Mouse (Mus musculus): ENCODE results near the gene Serinc5.

Gene Serinc5

GRCm38 (mm10) chr13:92706342-92707061 lies 95.6 kb downstream of the Serinc5 start:
- DNase-seq = no peak

GRCm38 (mm10) chr13:92707941-92708340 lies 97.0 kb downstream of the Serinc5 start:
- no peak for DNase-seq

GRCm38 (mm10) chr13:92708466-92708865 lies 97.6 kb downstream of the Serinc5 start:
- DNase-seq = no peak

GRCm38 (mm10) chr13:92709535-92709934 lies 98.6 kb downstream of the Serinc5 start:
- no peak for DNase-seq

GRCm38 (mm10) chr13:92710361-92710760 lies 99.5 kb downstream of the Serinc5 start:
- DNase-seq = no peak

GRCm38 (mm10) chr13:92711821-92712220 lies 100.9 kb downstream of the Serinc5 start:
- DNase-seq = no peak

GRCm38 (mm10) chr13:92712619-92713018 lies 101.7 kb downstream of the Serinc5 start:
- no peak for DNase-seq

- DNase-seq = no peak
These were observed 107.2 kb downstream of the Serinc5 start for GRCm38 (mm10) chr13:92717851-92718665.

- DNase-seq = no peak
These were observed 110.1 kb downstream of the Serinc5 start for GRCm38 (mm10) chr13:92721006-92721405.

- no peak for DNase-seq
These were observed 111.5 kb downstream of the Serinc5 start for GRCm38 (mm10) chr13:92722389-92722788.

GRCm38 (mm10) chr13:92729811-92730210 lies 118.9 kb downstream of the Serinc5 start:
- no peak for DNase-seq

GRCm38 (mm10) chr13:92731811-92732210 lies 120.9 kb downstream of the Serinc5 start:
- DNase-seq = no peak

GRCm38 (mm10) chr13:92732836-92733235 lies 121.9 kb downstream of the Serinc5 start:
- DNase-seq = no peak

- DNase-seq = peak; percentile 44 to 75
These were observed 122.4 kb downstream of the Serinc5 start for GRCm38 (mm10) chr13:92733252-92733651.

GRCm38 (mm10) chr13:92733741-92734140 lies 122.8 kb downstream of the Serinc5 start:
- DNase-seq = no peak

- no peak for DNase-seq
These were observed 124.8 kb downstream of the Serinc5 start for GRCm38 (mm10) chr13:92735693-92736092.

- DNase-seq = no peak
These were observed 125.8 kb downstream of the Serinc5 start for GRCm38 (mm10) chr13:92736516-92737300.

GRCm38 (mm10) chr13:92738821-92739220 lies 127.9 kb downstream of the Serinc5 start:
- DNase-seq = no peak

GRCm38 (mm10) chr13:92739858-92740257 lies 129.0 kb downstream of the Serinc5 start:
- DNase-seq = no peak

GRCm38 (mm10) chr13:92740671-92741270 lies 129.9 kb downstream of the Serinc5 start:
- peak in 1 of 2 experiments; percentile 10 for DNase-seq

- DNase-seq = no peak
These were observed 132.0 kb downstream of the Serinc5 start for GRCm38 (mm10) chr13:92742886-92743285.

- DNase-seq = no peak
These were observed 132.4 kb downstream of the Serinc5 start for GRCm38 (mm10) chr13:92743337-92743736.
